Mouse (Mus musculus) embryo, embryonic 11 days (tissue): ENCODE measurements around the gene Ptpro.

Experiments
- DNase-seq: peaks from one replicate; pipeline ENCODE4 v3.0.0-alpha.2; 2015

Gene Ptpro

DNA sequence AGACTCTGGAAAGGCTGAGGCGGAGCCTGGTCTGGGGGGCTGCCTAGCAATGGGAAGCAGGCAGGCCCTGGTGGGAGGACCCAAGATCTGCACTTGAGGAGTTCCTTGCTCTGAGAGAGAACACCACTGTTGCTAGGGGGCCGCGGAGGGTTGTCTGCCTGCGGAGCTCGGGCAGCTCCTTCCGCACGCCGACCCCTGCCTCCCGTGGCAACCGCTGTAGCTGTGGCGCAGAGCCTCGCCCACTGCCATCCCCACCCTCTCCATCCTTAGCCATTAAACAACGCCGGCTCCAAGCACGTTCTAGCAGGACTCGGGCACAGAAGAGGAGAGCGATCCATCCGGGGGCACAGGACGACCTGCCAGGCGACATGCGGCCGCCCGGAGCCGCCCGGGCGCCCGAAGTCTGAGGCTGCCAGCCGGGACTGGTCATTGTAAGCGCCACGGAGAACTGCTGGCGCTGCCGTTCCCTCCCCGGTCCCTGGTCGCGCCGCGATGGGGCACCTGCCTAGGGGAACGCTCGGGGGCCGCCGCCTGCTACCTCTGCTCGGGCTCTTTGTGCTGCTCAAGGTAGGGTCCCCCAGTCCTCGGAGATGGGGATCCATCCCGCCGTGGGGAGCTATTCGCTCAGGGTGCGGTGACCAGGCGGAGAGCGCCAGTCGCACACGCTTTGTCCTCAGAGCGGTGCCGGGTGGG, at the start of gene Ptpro:
Gene Ptpro (plus strand): TSS at position 126 of the 693 bp plus-strand sequence.
- peak; percentile 79 for DNase-seq

DNA sequence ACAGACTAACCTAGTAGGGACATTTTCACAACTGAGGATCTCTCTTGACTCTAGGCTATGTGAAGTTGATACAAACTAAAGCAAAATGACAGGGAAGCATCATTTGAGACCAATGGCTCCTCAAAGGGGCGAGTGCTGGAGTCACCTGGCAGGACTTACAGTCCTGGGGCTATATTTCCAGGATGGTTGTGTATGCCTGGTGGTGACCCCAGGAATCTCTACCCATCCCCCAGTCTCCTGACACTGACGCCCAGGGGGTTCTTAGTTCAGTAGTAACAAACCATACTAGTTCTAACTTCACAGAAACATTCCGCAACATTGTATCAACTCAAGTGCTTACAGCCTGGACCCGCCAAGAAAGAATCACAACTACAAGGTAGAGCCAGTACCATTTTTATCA, 49.5 kb upstream of the Ptpro start:
- DNase-seq = no peak

GRCm38 (mm10) chr6:137205662-137206400, 46.3 kb upstream of the Ptpro start:
- peak; percentile 60 for DNase-seq

- DNase-seq = no peak
Observed at GRCm38 (mm10) chr6:137207126-137207525, 45.0 kb upstream of the Ptpro start.

GRCm38 (mm10) chr6:137209992-137210391, 42.1 kb upstream of the Ptpro start:
- no peak for DNase-seq

GRCm38 (mm10) chr6:137210991-137211390, 41.1 kb upstream of the Ptpro start:
- no peak for DNase-seq

DNA sequence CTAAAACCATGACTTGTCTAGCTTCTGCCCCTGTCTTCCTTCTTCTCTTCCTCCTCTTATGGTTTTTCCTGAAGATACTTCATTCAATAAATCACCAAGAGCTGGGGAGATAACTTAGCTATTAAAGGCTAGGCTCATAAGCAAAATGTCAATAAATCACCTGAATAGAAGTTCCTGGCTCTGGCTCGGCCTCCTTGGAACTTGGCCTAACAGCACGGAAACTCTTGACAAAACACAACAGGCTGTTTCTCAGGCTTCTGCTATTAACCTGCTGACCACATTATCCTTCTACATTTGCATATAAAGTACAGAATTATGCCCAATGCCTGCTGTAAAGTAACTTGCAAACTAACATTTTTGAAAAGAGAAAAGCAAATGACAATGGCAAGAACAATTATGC, 40.7 kb upstream of the Ptpro start:
- no peak for DNase-seq

DNA sequence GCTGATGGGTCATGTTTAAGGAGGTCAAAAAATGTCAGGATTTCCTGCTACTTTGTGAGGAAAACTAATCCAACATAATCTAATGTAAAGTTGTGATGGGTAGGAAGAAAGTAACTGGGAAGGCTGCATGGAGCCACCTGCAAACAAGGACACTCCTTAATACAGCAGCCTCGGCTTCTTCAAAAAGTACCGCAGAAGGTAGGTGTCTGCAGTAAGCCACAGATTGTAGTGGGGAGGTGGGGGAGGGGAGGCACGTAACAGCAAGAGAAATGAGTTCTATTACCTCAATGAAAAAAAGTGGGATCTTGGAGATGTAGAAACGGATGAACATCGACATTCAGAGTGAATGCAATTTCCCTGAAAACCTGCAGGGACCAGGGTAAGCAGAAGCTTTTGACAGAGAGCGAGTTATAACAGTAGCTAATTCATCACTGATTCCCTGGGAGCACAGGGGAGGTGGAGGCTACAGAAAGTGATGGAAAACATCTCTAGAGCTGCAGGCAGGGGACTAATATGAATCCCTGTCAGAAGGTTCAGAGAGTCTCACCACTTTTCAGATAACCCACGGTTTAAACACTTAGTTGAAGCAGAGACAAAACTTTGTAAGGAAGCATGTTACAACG, 34.2 kb upstream of the Ptpro start:
- no peak for DNase-seq

DNA sequence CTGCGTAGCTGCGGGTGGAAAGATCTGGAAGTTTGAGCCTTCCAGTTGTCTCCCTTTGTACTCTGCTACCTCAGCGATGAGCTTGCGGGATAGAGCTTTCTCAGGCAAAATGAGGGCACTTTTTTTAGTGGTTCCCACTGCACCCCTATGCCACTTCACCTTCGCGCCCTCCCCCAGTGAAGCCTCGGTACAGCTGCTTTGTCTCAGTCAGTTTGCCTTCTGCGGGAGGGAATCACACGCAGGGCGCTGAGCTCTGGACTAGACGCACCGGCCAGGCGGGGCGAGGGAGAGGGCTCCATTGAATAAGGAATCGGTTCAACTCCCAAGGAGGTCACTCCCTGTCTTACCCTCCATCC, 746 bp downstream of the Ptpro start:
- DNase-seq = peak; percentile 44

GRCm38 (mm10) chr6:137253415-137253814, 1.3 kb downstream of the Ptpro start:
- DNase-seq = peak; percentile 68

- DNase-seq = no peak
Observed at GRCm38 (mm10) chr6:137261033-137261432, 8.9 kb downstream of the Ptpro start.

DNA sequence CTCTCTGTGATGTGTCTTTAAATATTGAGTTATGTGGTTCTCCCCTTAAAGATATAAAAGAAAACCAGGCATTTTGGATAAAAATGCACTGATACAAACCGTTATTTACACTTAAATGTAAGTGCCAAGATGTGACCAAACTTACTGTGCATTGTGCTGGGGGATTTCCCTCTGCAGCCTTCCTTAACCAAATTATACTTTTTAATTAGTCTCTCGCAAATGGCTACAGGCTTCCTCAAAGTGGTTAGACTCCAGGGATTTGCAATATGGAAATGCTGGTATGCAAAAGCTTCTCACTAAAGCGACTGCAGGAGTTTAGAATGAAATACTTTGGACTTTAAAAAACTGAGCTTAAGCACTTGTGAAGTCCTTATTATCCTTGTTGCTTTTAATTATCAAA, 10.0 kb downstream of the Ptpro start:
- DNase-seq = no peak

DNA sequence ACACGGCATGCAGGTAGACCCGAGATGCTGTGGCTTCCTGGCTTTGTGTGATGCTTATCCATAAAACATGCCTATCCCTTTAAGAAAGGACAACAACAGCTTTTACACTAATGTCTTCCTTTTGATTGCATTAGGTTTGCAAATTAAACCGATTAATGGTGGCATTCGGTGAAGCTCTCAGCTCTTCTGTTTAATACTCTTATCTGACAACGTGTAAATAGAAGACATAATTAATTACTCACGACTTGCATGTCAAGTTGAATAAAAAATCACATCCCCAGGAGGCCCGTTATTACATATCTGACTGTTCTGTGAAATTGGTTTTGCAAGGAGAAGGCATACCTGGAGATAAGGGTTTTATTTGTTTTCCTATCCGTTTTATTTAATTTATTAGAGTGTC, 15.9 kb downstream of the Ptpro start:
- DNase-seq = no peak

- no peak for DNase-seq
Observed at GRCm38 (mm10) chr6:137268592-137268991, 16.5 kb downstream of the Ptpro start.

DNA sequence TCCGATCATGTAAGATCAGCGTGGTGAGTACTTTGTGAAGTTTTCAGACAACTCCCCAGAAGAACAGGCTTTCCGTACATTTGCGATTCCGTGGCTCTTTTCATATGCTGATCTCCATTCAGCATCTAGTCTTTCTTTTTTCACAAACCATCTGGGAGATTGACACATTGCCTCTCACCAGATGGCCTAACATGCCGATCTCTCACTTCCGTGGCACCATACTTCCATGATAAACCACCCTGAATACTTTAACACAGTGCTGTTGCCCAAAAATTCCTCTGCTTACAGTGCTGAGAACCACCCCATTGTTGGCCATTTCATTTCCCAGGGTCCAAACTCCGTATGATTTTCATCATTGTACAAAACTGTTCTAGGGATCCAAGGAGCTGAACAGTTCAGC, 20.4 kb downstream of the Ptpro start:
- no peak for DNase-seq

DNA sequence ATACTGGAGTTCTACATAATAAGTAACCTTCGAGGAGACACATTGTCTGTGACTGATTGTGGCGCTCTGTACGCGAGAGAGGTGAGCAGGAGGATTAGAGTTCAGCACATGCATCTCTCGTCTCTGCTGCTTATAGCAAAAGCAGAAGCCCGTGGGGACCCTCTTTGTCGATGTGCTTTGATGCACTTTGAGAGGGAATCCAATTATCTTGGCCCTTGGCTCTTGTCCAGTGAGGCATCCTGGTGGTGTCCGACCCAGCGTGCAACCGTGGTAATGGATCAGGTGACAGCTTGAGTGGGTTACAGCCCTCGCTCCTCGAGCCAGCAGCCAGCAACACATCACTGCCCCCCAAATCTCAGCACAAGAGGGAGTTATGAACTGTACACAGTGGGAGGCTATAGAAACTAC, 25.5 kb downstream of the Ptpro start:
- DNase-seq = peak; percentile 11

- no peak for DNase-seq
Observed at GRCm38 (mm10) chr6:137279576-137279975, 27.5 kb downstream of the Ptpro start.

DNA sequence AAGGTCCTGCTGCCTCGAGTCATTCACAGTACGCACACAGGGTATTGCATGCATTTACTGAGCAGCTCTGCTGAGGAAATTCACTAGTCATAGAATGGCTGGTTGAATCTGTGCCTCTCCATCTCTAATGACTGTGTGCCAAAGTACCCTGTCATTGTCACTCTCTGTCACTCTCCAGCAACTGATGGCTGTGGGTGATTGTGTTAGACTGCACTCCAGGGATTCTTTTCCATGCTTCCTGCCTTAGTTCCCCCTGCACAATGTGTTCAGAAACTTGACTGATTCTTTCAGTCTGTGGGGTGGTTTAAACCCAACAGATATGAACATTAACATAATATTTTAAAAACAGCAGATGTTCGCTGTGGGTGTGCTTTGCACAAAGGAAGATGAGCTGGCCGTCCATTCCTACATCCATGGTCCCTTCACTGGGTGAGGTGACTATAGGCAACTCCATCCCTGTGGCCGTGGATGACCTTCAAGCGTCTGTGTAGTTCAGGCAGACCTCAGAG, 29.5 kb downstream of the Ptpro start:
- DNase-seq = no peak

DNA sequence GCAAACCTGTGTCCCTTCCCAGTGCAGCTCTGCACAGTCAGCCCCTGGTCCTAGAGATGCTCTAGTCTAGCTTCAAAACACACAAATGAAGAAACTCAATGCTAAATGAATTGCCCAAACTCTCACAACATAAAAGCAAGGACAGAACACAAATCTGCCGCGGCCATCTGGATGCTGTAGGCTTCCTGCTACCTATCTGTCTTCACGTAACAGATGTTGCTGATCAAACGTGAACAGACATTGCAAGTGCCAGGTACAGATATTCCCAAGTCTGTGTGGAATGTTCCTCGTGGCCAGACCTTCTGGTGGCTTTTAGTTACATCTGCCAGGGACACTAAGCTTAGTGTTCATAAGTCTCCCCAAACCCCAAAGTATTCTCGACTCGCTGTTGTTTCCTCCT, 29.9 kb downstream of the Ptpro start:
- DNase-seq = no peak

DNA sequence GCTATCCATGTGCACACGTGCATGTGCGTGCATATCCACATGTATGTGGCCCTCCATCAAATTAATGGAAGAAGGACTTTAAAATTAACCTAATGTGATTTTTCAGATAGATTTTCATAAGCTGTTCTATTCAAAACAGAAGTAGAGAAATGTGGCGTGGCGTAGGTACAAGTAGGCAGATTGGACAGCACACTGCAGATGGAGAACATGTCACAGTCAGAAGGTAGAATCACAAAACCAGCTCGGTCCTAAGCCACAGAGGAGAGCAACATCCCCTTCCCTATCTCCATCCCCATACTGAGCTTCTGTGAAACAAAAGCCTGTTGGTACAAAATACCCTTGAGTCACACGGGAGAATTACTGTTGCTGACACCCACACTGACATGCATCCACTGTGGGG, 34.3 kb downstream of the Ptpro start:
- DNase-seq = no peak

GRCm38 (mm10) chr6:137287788-137288187, 35.7 kb downstream of the Ptpro start:
- DNase-seq = no peak

DNA sequence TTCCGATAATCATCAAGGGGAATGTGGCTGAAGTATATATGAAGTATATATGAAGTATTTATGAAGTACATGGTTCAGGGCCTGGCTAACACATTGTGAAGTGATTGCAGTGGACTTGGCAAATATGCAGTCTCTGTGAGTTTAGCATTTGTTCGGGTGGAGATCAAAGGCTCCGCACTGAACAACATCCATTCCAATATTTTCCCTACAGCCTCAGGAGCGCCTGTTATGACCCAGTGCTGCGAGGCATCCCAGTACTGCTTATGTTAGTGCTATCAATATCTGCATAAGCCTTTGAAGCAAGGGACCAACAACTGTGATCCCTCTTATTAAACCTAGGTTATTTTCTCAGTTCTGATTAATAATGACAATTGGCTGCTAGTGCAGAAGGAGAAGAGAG, 36.1 kb downstream of the Ptpro start:
- no peak for DNase-seq

DNA sequence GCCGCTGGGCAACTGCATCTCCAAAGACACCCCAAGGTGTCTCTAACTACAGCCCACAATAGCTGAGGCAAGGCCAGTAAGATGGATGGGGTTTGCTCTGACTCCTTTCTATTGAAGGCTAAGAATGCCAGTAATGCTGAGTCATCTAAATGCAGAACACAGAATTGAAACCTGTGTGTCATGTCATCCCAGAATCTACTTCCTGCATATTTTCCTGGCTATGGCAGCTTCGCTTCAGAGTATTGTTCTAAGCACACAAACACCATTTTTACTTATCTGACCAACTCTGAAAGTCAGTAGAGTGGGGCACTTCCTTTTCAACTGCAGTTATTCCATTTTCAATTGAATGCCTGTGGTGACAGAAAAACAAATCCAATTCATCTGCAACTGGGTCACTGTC, 40.3 kb downstream of the Ptpro start:
- no peak for DNase-seq
